Mouse (Mus musculus) cerebellum, adult 11-12 months (tissue): ENCODE data around the gene Gm9857.
A peak's percentile ranks its signal among the peaks of the same experiment; 100 is the strongest.

Source experiments
- DNase-seq: peaks from one replicate; pipeline ENCODE4 v3.0.0; 2022

The Gm9857 gene

GRCm38 (mm10) chr3:108940001-108940633 is at the start of gene Gm9857:
Gene Gm9857, minus strand, starts transcription at chr3:108940445.
- DNase-seq: no peak

- no peak for DNase-seq
These were observed 46.9 kb upstream of the Gm9857 start for GRCm38 (mm10) chr3:108987009-108987659.

- DNase-seq: no peak
These were observed 46.3 kb upstream of the Gm9857 start for GRCm38 (mm10) chr3:108986534-108986933.

GRCm38 (mm10) chr3:108983989-108984388 is 43.7 kb upstream of the Gm9857 start:
- no peak for DNase-seq

- no peak for DNase-seq
These were observed 41.7 kb upstream of the Gm9857 start for GRCm38 (mm10) chr3:108981946-108982345.

GRCm38 (mm10) chr3:108977340-108978030 is 37.2 kb upstream of the Gm9857 start:
- DNase-seq: no peak

- DNase-seq: peak; percentile 28
These were observed 34.8 kb upstream of the Gm9857 start for GRCm38 (mm10) chr3:108974920-108975485.

GRCm38 (mm10) chr3:108973980-108974660 is 33.9 kb upstream of the Gm9857 start:
- no peak for DNase-seq

GRCm38 (mm10) chr3:108966051-108966450 is 25.8 kb upstream of the Gm9857 start:
- DNase-seq: no peak

- no peak for DNase-seq
These were observed 24.3 kb upstream of the Gm9857 start for GRCm38 (mm10) chr3:108964361-108965044.

GRCm38 (mm10) chr3:108963776-108964175 is 23.5 kb upstream of the Gm9857 start:
- DNase-seq: no peak

GRCm38 (mm10) chr3:108963278-108963677 is 23.0 kb upstream of the Gm9857 start:
- no peak for DNase-seq

- no peak for DNase-seq
These were observed 21.4 kb upstream of the Gm9857 start for GRCm38 (mm10) chr3:108961655-108962054.

- peak; percentile 23 for DNase-seq
These were observed 21.0 kb upstream of the Gm9857 start for GRCm38 (mm10) chr3:108961226-108961625.

- no peak for DNase-seq
These were observed 19.5 kb upstream of the Gm9857 start for GRCm38 (mm10) chr3:108959680-108960295.

GRCm38 (mm10) chr3:108957976-108958375 is 17.7 kb upstream of the Gm9857 start:
- DNase-seq: no peak

- DNase-seq: no peak
These were observed 751 bp upstream of the Gm9857 start for GRCm38 (mm10) chr3:108940996-108941395.

- no peak for DNase-seq
These were observed 672 bp downstream of the Gm9857 start, which contains the start of gene Henmt1 for GRCm38 (mm10) chr3:108939573-108939972. Gene Henmt1, plus strand, starts transcription at chr3:108939873.

GRCm38 (mm10) chr3:108938691-108939090 is 1.6 kb downstream of the Gm9857 start:
- DNase-seq: no peak

- DNase-seq: no peak
These were observed 6.7 kb downstream of the Gm9857 start for GRCm38 (mm10) chr3:108933557-108933956.

- DNase-seq: no peak
These were observed 13.9 kb downstream of the Gm9857 start for GRCm38 (mm10) chr3:108926308-108926707.

GRCm38 (mm10) chr3:108925677-108926076 is 14.6 kb downstream of the Gm9857 start:
- DNase-seq: no peak
